In the genomic region with DNA sequence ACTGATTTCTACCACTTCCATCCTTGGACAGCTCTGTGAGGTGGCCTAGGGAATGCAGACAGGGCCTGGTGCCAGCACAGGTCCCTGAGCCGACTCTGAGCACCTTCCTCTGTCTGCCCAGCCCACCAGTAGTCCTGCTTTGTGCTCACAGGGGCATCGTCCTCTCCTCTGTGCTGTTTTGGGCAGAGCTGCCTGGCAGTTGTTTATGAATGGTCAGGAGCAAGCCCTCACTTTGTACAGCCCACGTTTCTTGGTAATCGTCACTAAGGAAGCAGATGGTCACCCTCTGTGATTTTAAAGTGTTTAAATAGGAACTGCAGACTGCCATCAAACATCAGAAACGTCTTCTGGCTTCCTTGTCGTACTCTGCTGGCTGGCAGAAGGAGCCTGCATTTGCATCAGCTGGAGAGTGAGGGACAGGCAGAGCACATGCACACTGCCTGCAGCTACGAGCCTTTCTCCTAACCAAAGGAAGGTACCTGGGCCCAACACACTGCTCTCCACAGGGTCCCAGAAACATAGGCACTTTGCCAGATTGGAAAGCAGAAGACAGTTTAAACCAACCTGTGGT, we compare ENCODE assay signal across 8 mouse cellular contexts.
DNase-seq lines count a peak whose midpoint lies in the region; ATAC-seq and TF ChIP-seq lines count a peak whose summit lies in the region.

No protein-coding gene starts in this region.

- peaks cover 3% of the 10 kb centered on the region for H3K36me3 ChIP-seq in heart, postnatal 0 days (replicated peaks; ENCODE audit: control insufficient read depth, insufficient read depth, low read length)
- H3K36me3 ChIP-seq in hindbrain, embryonic 12.5 days = 0 out of 2 replicates have a peak, but pooled peaks cover 6% of the 10 kb centered on the region
- H3K36me3 ChIP-seq in midbrain, embryonic 12.5 days = peaks cover 10% of the 10 kb centered on the region; the same call in 1 of the 2 replicates
- H3K36me3 ChIP-seq in liver, embryonic 11.5 days (ENCODE audit: control insufficient read depth, insufficient read depth, low read length) = no peaks in the 10 kb centered on the region

- no peak for DNase-seq in heart, postnatal 0 days (ENCODE audit: low spot score)
- DNase-seq in heart, postnatal 36 days = no peak
- DNase-seq in cerebellum, postnatal 25 days = peak; percentile 59 to 64
- no peak for DNase-seq in liver, embryonic 11.5 days (ENCODE audit: low spot score)
- DNase-seq in urinary bladder, postnatal 10 days (ENCODE audit: low spot score) = no peak
- no peak for DNase-seq in embryo, embryonic 11 days

- H3K9ac ChIP-seq in heart, postnatal 0 days (replicated peaks; ENCODE audit: low read depth, low read length) = no peak overlapping the region
- peak overlapping the region; percentile 66 for H3K9ac ChIP-seq in hindbrain, embryonic 12.5 days
- H3K9ac ChIP-seq in midbrain, embryonic 12.5 days (replicated peaks) = peak overlapping the region; percentile 54; the same call in 1 of the 2 replicates
- H3K9ac ChIP-seq in liver, embryonic 11.5 days (ENCODE audit: low read depth, low read length) = no peak overlapping the region

- no peak overlapping the region for H3K4me3 ChIP-seq in heart, postnatal 0 days (ENCODE audit: low read depth, low read length)
- H3K4me3 ChIP-seq in hindbrain, embryonic 12.5 days = no peak overlapping the region
- H3K4me3 ChIP-seq in midbrain, embryonic 12.5 days = no peak overlapping the region
- no peak overlapping the region for H3K4me3 ChIP-seq in liver, embryonic 11.5 days (ENCODE audit: low read depth, low read length)

- no peak for ATAC-seq in heart, postnatal 0 days (ENCODE audit: insufficient read depth, low read depth)
- ATAC-seq in hindbrain, embryonic 12.5 days (ENCODE audit: low FRiP score) = peak; percentile 20
- peak; percentile 31; the same call in 1 of the 2 replicates for ATAC-seq in midbrain, embryonic 12.5 days (ENCODE audit: low FRiP score, low read depth)
- ATAC-seq in liver, embryonic 11.5 days (replicated peaks; ENCODE audit: low FRiP score) = no peak

- H3K27ac ChIP-seq in heart, postnatal 0 days (ENCODE audit: low read depth) = peak overlapping the region; percentile 41; the same call in 1 of the 2 replicates
- peak overlapping the region; percentile 99 for H3K27ac ChIP-seq in hindbrain, embryonic 12.5 days
- H3K27ac ChIP-seq in midbrain, embryonic 12.5 days (replicated peaks) = peak overlapping the region; percentile 98
- H3K27ac ChIP-seq in liver, embryonic 11.5 days (ENCODE audit: low read depth, low read length) = no peak overlapping the region

- peaks cover 9% of the 10 kb centered on the region; the same call in 1 of the 2 replicates for H3K4me1 ChIP-seq in heart, postnatal 0 days (ENCODE audit: control insufficient read depth, insufficient read depth)
- peaks cover 68% of the 10 kb centered on the region for H3K4me1 ChIP-seq in hindbrain, embryonic 12.5 days
- peaks cover 64% of the 10 kb centered on the region for H3K4me1 ChIP-seq in midbrain, embryonic 12.5 days
- peaks cover 6% of the 10 kb centered on the region; the same call in 1 of the 2 replicates for H3K4me1 ChIP-seq in liver, embryonic 11.5 days (replicated peaks; ENCODE audit: control insufficient read depth, insufficient read depth, low read length)

- H3K27me3 ChIP-seq in heart, postnatal 0 days (ENCODE audit: control insufficient read depth, insufficient read depth, low read length) = no peaks in the 10 kb centered on the region
- H3K27me3 ChIP-seq in hindbrain, embryonic 12.5 days = no peaks in the 10 kb centered on the region
- H3K27me3 ChIP-seq in midbrain, embryonic 12.5 days = no peaks in the 10 kb centered on the region; the same call in 1 of the 2 replicates
- no peaks in the 10 kb centered on the region for H3K27me3 ChIP-seq in liver, embryonic 11.5 days (replicated peaks; ENCODE audit: control insufficient read depth, insufficient read depth, low read length)

- intact Hi-C loops in heart, postnatal 36 days (cut with DNase I) = loop anchor here (5.0 kb wide), 1 partner anchor 70 kb away; the partner anchor contains the start of gene Traf3ip2

- H3K9me3 ChIP-seq in heart, postnatal 0 days (replicated peaks; ENCODE audit: control insufficient read depth, low read length) = no peaks in the 10 kb centered on the region
- H3K9me3 ChIP-seq in hindbrain, embryonic 12.5 days (replicated peaks) = no peaks in the 10 kb centered on the region
- H3K9me3 ChIP-seq in midbrain, embryonic 12.5 days = no peaks in the 10 kb centered on the region
- H3K9me3 ChIP-seq in liver, embryonic 11.5 days (ENCODE audit: control insufficient read depth, low read length) = no peaks in the 10 kb centered on the region

- TF ChIP-seq EP300 in heart, postnatal 0 days (IDR thresholded peaks at IDR 0.05; ENCODE audit: low read depth) = no peak

- no peak overlapping the region for H3K4me2 ChIP-seq in heart, postnatal 0 days (ENCODE audit: low read depth, low read length)
- H3K4me2 ChIP-seq in hindbrain, embryonic 12.5 days (replicated peaks) = no peak overlapping the region
- peak overlapping the region; percentile 2; the same call in 1 of the 2 replicates for H3K4me2 ChIP-seq in midbrain, embryonic 12.5 days (replicated peaks)
- H3K4me2 ChIP-seq in liver, embryonic 11.5 days = no peak overlapping the region

- TF ChIP-seq CTCF in heart, postnatal 0 days (IDR thresholded peaks at IDR 0.05; ENCODE audit: low read depth) = no peak

- 52% methylated on average over 7 of the region's 7 CpGs for WGBS in heart, postnatal 0 days
- WGBS in hindbrain, embryonic 12.5 days = 12% methylated on average over 7 of the region's 7 CpGs
- WGBS in midbrain, embryonic 12.5 days = 11% methylated on average over 7 of the region's 7 CpGs
- WGBS in liver, embryonic 11.5 days = 53% methylated on average over 7 of the region's 7 CpGs

Comparison
In these comparisons a context has a peak if more than half of its experiments do, and no peak if none do; other contexts are left out.
1. ATAC-seq: peak in hindbrain, embryonic 12.5 days (single experiment) and midbrain, embryonic 12.5 days (single experiment); none in heart, postnatal 0 days (single experiment) and liver, embryonic 11.5 days (single experiment).
2. DNase-seq: peak in cerebellum, postnatal 25 days (2 of 2); none in heart, postnatal 0 days (single experiment), heart, postnatal 36 days (0 of 2), liver, embryonic 11.5 days (single experiment), urinary bladder, postnatal 10 days (single experiment) and embryo, embryonic 11 days (single experiment).
3. H3K9ac ChIP-seq: peak in hindbrain, embryonic 12.5 days (single experiment) and midbrain, embryonic 12.5 days (single experiment); none in heart, postnatal 0 days (single experiment) and liver, embryonic 11.5 days (single experiment).